Mouse (Mus musculus): ENCODE measurements around the gene Gm20388.

- TF ChIP-seq CTCF (IDR thresholded peaks at IDR 0.05; ENCODE audit: low read depth, low read length), result no peak
- no peak for TF ChIP-seq GATA1 (IDR thresholded peaks at IDR 0.05; ENCODE audit: borderline replicate concordance, low read length)
- no peak for TF ChIP-seq POLR2AphosphoS5 (IDR thresholded peaks at IDR 0.05; ENCODE audit: insufficient replicate concordance, low read depth, low read length)
Observed at GRCm38 (mm10) chr8:120344166-120344565, 433.5 kb downstream of the Gm20388 start.

All from G1E (cell line).